Mouse (Mus musculus) kidney, postnatal 4 days (tissue): Measurements from ENCODE around the gene Dynlrb1.

Experiments
- DNase-seq, 2 experiments: peaks; one replicate each; pipeline ENCODE4 v3.0.0; 2021; ENCODE audit warnings: mixed read lengths in 2 of 2

The Dynlrb1 gene

DNA sequence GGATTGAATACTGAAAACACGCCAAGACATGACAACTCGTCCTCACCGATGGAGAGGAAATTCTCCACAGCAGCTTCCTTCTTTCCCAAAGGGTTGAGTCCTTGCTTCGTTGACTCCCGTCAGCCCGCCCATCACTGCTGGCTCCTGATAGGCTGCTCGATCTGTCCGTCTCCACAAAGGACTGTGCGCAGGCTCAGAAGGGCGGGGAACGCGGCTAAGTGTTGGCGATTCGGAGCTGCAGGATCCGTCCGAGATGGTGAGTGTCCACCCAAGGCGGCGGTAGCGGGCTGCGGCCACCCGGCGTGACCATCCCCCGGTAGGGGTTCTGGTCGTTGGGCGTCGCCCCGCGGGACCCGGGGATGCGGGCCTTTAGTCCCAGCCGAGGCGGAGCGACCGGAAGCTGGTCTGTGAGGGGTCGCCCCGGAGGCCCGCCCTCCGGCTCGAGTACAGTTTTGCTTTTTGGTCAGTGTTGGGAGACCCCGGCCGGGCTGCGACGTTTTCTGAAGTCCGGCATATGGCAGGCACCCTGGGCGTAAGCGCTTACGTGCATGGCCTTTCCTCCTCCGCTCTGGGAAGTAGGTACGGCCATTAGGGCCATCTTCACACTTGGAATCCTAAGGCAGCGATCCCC lies at the start of gene Dynlrb1:
Gene Dynlrb1, plus strand, starts transcription at position 172 of the 631 bp plus-strand sequence.
- peak; percentile 100 for DNase-seq

DNA sequence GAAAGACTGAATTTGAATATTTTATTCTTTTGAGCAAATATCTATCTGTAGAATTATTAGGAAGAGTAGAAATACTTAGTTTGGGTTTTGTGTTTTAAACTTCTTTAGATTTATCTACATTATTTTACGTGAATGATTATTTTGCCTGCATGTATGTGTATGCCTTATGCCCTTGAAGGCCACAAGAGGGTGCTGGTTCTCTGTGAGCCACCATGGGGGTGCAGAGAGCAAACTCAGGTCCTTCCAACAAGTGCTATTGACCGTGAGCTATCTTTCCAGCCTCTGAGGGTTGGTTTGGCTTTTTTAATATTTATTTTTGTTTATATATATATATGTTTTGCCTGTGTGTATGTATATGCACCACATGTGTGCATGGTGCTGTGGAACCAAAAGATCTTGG lies 28.9 kb upstream of the Dynlrb1 start:
- DNase-seq, result peak; percentile 30 to 31

DNA sequence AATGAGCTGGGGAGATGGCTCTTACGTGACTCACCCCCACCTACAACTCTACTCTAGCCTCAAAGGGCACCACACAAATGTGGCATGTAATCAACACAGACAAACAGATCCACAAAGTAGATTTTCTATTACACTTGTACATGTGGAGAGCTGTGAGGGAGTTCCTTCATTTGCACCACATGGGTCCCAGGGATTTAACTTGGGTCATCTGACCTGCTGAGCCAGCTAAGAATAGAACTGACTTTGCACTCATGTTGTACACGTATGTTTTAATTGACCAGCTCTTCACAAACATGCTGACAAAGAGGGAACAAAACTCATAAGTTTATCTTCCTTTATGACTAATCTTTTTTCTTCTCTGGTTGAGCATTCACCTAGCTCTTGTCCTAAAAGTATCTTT lies 13.2 kb upstream of the Dynlrb1 start:
- DNase-seq, result no peak

DNA sequence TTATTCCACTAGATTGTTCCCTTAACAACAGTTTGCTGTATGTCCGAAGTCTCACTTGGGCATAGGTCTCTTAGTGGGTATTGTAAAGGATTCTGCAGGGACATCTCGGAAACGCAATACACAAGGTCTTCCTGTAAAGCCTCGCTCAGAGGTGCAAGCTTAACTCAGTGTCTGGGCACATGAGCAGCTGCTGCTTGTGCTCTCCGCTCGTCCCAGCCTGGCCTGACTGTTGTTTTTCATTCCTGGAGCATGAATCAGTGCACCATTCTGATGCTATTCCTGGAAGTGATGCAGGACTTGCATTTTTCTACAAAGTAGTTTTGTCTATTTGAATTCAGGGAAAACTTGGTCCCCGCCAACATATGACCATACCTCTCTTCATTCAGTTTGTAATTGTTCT lies 11.6 kb upstream of the Dynlrb1 start:
- no peak for DNase-seq

DNA sequence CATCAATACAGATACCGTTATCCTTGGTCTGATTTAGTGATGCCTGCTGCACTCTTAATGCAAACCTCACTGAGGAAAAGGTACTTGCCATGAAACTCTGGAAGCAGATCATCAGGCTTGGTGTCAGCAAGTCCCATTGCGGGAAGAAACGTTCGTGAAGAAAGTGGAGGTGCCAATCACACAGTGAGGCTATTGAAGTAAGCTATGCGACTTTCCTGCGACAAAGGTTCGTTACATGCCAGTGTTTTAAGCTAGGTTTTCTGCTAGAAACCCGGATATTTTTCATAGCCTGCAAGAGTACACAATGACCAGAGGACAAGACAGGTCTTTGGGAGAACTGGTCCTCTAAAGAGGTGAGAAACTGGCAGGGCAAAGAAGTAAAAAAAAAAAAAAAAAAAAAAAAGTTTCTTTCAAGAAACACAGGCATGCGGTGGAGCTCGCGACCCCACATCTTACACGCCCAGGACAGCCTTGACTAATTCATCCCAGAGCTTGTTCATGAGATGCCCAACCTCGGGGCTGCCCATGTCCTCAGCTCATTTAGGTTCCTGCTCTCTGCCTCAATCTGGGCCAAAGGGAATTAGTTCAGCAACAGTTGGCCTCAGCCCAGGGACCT lies 479 bp upstream of the Dynlrb1 start:
- no peak for DNase-seq

DNA sequence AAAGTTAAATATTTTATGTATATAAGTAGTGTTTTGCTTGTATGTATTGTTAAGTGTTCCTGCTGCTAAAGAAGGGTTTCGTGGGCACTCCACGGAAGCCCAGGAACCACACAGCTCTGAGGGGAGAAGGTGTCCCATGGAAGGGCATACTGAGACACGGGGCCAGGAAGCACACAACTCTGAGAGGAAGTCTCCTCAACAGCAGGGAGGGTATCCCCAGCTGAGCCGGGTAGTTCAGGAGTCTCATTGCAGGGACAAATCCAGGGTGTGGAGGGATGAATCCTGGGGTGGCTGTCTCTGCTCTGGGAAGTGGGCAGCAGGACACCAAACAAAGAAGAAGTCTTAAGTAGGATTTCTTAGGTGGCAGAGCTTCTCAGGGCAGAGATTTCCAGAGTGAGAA lies 943 bp downstream of the Dynlrb1 start:
- DNase-seq, result peak in 1 of 2 experiments; percentile 16

DNA sequence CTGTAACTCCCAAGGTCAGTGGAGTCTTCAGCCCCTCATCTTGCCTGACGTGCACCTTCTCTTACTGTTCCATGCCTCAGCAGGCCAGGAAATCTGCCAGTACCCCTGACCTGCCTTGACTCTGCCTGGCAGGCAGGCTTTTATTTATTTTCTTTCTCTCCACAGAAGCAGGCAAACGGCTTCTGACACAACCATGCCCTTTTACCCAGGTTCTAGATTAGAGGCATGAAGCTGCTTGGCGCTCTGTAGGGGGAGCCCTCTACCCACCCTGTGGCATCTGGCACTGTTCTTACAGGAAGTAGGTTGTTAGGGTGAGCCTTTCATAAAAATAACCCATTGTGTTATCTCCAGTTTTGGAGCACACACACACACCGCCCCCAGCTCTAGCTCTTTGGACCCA lies 4.6 kb downstream of the Dynlrb1 start:
- peak in 1 of 2 experiments; percentile 35 for DNase-seq

DNA sequence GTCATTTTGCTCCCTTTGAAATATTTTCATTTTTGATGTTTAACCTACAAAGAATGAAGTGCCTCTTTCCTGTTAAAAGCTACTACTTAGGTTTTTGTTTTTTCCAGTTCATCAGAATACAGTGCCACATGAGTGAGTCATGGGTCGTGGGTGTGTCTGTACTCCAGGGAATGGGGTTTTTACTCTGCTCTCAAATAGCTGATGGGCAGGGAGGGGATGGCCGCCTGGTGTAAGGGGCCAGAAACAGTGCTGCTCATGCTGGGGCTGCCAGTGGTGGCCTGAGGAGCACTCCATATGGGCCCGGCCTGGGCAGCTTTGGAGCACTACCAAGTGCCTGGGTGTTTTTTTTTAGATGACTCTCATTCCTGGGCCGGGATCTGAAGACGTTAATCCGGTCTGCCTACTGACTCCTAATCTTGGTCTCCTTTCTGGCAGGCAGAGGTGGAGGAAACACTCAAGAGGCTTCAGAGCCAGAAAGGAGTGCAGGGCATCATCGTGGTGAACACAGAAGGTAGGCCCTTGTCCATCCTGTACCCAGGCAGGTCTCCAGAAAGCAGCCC lies 6.0 kb downstream of the Dynlrb1 start:
- no peak for DNase-seq

DNA sequence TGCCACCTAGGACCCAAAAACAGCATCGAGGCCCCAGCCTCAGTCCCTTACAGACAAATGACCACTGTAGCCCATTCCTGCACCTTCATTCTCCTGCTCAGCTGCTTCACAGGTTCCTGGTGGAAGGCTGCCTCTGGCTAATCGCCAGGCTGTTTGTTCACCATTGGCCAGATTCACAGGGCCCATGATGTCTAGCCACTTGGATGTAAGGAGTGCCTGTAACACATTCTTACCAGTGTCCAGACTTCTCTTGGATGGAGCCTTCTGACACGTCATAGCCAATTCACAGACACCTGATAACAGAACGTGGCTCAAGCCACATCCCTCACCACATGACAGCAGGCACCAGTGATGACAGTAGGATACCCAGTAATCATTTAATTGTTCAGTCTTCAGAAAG lies 9.9 kb downstream of the Dynlrb1 start:
- no peak for DNase-seq

DNA sequence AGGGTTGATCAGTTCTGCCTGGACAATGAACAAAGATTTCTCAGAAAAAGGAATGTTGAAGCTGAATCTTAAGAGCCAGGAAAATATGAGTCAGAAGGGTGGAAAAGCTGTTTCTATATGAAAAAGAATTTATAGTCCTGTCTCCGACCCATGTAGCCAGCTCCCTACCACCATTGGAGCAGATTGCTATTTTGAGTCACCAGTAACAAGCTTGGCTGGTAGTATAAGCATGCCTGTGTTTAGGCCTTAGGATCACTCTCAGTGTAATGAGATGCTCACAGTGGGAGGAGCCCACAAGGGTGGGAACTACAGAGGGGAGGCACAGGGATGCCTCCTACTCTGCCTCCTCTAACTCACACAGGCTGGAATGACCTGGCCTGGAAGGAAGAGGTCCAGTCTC lies 11.9 kb downstream of the Dynlrb1 start:
- DNase-seq, result no peak

DNA sequence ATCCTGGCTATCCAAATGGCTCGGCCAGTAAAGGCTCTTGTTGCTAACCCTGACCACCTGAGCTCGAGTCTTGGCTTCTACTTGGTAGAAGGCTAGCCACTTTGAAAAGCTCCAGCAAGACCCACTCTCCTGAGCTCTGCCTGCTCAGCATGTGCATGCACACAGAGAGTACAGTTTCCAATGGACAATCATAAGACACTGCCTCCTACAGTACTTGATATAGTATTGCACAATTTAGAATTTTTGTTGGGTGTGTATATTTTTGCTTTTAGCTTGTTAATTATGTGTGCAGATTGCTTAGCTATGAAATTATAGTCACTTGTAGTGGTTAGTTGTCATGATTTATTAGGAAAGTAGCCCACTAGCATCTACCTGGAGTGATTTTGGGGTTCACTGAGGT lies 12.4 kb downstream of the Dynlrb1 start:
- no peak for DNase-seq

DNA sequence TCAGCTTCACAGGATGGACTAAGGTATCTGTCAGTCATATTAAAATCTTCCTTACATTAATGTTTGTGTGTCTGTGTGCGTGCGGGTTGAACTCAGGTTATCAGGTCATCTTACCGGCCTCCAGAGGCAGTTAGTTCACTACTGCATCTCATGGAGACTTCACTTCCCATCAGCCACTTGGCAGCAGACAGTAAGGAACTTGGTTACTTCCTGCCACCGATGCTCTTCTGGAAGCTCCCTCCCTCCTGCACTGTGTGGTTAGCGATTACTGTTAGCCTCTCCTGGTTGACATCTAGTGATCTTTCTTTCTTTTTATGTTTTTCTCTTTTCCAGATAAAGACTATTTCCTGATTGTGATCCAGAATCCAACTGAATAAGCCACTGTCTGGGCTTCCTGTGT lies 13.3 kb downstream of the Dynlrb1 start:
- DNase-seq, result no peak

DNA sequence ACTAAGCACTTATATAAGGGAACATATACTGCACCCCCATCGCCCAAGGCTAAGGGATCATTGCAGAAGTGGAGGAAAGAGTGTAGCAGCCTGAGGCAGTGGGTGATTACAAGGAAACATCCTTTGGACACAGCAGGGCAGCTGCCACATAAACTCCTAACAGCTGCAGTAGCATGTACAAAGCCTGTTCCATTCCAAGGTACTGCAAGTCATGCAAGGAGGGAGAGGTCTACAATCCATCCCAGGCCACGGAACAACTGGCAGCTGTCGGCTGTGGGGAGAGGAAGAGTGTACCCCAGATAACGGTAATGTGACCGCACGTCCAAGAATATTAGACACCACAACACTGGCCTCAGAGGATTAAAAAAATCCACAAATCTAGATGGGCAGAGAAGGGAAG lies 29.2 kb downstream of the Dynlrb1 start:
- no peak for DNase-seq

DNA sequence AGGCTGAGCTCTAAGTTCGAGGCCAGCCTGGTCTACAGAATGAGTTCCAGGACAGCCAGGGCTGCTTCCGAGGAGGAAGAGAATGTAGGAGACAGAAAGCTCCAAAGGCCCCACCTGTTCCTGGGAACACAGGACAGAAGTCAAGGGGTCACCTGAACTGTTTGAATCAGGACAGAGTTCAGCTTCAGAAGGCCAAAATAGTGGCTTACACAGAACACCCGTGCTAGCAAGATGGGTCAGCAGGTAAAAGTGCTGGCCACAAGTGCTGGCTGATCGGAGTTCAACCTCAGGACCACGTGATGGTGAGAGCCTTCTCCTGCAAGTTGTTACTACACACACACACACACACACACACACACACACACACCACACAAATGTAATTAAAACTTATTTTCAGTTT lies 30.6 kb downstream of the Dynlrb1 start:
- DNase-seq, result no peak

DNA sequence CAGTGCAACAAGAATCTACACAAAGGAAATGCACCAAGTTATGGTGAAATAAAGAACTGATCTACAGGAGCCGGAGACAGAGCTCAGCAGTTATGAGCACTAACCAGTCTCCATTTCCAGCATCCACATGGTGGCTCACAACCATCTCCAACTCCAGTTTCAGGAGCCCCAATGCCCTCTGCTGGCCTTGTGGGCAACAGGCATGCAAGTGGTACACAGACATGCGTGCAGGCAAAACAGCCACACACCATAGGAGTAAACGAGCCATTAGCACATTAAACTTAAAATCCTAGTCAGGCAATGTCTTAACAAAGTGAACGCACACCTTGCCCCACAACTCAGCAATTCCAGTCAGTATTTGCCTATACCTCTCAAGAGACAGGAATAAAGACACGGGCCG lies 35.6 kb downstream of the Dynlrb1 start:
- peak in 1 of 2 experiments; percentile 48 for DNase-seq

DNA sequence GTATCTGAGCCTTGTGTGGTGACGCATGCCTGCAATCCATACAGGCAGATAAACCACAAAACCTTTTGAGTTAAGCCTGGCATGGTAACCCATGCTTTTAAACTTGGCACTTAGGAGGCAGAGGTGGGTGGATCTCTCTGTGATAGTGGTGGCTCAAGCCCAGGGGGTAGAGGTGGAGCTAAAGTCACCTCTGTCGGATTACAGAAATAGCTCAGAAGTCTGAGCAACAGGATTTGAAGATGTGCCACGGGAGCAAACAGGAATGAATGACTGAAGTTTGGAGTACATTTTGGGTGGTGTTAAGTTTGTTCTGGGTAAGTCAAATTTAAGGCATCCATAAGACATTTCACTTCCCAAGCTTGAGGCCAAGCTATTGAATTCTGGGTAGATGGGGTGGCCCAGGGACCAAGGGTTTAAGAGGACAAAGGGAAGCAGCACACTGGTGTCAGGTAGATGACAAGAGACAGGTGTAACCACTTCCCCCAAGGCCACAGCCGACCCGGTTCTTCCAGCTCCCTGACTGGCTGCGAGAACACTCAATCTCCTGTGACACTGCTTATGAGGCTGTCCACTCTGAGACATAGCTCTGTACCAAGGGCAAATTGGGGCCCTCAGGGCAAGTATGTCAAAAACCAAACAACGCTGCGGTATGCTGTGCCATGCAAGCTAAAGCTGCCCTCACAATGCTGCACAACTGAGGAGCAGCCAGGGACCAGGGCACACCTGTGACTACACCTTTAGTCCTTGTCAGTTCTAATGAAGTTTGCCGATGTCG lies 36.2 kb downstream of the Dynlrb1 start:
- DNase-seq, result no peak

DNA sequence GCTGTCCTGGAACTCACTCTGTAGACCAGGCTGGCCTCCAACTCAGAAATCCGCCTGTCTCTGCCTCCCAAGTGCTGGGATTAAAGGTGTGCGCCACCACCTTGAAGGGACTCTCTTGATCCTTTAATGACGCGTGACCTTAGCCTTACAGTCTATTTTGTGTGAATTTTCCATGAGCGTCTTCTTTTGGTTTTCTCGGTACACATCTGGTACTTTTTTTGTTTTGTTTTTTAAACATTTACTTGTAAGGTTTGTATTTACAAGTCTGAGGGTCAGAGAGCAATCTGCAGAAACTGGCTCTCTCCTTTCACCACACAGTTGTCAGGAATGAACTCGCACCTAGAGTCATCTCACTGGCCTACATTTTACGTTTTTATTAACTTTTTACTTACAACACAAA lies 37.3 kb downstream of the Dynlrb1 start:
- no peak for DNase-seq

DNA sequence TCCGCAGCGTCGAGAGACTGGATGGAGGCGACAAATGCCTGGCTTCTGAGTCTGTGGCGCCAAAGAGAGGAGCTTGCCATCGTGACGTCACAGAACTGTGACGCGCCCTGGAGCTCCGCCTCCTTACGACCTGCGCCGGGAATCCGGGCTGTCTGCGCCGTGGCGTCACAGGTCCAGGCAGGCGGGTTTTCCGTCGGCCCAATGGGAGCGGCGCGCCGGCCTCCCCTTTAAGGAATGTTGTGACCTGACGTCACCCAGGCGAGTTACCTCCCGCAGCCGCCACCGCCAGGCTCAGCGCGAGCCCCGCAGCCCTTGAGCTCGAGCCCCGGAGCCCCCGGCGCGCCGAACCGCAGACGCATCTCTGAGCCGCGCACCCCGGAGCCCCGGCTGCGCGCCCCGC lies 39.9 kb downstream of the Dynlrb1 start, which contains the start of gene Map1lc3a:
Gene Map1lc3a, plus strand, starts transcription at position 103 of the 400 bp plus-strand sequence.
- DNase-seq, result peak; percentile 98

DNA sequence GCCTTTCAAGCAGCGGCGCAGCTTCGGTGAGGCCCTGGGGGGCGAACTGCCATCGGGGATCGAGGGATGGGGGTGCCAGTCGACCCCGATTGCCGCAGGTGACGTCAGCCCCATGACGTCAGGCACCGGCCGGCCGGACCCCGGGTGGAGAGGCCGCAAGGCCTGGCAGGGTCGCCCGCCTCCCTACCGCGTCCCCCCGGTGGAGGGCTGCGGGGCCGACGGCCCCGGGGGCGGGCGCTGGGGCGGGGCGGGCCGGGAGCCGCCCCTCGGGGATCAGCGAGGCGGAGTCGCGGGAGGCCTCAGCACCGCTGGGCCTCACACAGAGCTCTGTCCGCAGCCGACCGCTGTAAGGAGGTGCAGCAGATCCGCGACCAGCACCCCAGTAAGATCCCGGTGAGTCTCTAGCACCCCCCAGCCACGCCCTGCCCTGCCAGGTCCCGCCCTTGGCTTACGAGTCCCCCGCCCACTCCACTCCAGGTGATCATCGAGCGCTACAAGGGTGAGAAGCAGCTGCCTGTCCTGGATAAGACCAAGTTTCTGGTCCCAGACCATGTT lies 40.4 kb downstream of the Dynlrb1 start:
- peak; percentile 71 to 85 for DNase-seq

DNA sequence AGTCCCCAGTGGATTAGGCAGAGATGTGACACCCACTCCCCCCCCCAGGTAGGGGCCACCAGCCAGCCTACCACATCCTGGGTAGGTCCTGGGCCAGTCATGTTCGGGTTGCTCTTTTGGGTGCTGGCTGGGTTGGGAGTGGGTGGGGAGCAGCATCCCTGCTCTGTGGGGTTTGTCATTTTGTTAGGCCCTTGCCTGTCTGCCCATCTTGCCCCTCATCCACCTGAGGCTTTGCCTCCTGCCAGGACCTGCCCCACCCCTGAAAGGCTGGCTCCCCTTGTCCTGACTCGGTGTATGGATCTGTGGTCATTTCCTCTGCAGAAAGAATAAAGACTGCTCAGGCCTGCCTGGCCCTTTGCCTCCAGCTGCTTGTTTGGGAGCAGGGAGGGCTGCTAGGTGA lies 41.4 kb downstream of the Dynlrb1 start:
- DNase-seq, result no peak

DNA sequence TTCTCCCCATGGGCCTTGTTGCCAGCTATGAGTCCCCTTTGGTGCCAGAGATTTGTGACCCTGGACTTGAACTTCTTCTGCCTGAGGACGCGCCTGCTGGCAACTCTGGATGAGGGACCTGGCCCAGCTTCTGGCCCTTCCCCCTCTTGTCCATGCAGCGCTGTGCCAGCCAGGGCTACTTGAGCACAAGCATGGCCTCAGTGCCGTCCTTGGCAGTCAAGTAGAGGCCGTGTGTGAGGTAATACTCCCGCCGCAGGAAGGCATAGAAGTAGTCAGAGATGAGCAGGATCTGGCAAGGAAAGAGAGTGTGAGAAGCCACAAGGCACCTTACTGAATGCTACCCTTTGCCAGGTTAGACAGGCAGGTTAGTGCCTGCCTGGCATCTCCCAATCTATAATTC lies 42.0 kb downstream of the Dynlrb1 start:
- no peak for DNase-seq

DNA sequence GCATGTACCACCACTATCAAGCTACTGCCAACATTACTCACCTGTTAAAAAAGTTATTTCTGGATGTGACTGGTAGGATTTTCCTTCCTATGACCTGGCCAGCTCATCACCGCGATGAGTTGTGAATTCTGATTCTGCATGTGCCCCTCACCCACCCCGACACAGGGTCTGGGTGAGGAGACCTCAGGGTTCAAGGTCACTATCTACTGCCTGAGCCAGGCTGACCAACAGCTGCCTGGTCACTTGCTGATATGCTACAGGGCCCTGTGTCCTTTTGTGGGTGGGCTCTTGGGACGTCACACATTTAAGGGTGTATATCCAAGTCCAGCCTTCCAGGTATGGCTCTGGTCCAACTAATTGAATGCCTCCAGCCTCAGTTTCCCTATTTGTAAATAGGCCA lies 42.8 kb downstream of the Dynlrb1 start:
- DNase-seq, result no peak

DNA sequence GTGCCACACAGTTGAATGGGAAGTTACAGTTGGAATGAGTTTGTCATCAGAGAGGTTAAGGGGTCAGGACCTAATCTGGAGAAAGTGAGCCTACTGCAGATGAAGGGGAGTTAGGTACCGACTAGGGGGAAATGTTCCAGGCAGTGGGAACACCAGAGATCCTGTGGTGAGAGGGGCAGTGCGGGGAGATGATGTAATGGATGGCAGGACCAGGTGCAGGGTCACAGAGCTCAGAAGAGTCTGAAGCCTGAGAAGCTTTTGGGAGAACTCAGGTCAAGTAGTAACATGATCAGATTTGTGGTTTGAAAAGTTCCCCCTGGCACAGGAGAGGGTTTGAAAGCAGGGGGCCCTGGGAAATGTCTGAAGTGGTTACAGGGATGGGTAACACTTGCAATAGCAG lies 43.8 kb downstream of the Dynlrb1 start:
- DNase-seq, result no peak
